Mouse (Mus musculus) heart, embryonic 14.5 days (tissue): ENCODE measurements at regions not wholly inside any gene's neighbourhood (a gene's known extent, or its start where the extent isn't known, plus 50 kb on each side); places are given as distances from the start of the nearest gene placed in this dataset.

Experiments used
- ATAC-seq: fragments of 200-750 bp; cut with Nextera tagmentation; 2 replicates; pipeline ENCODE4 v1.8.0; 2017; ENCODE audit warnings: low read depth, moderate TSS enrichment; ENCODE audit not compliant: insufficient number of reproducible peaks, insufficient read depth, low FRiP score
- H3K27ac ChIP-seq, 2 experiments: fragments of 200-500 bp in 1 of 2; fragments of 300-500 bp in 1 of 2; sonication (generic) in 1 of 2; replicated peaks in 1 of 2; 2 replicates each; pipeline ENCODE4 v1.5.1; 2012 to 2014; ENCODE audit warnings: low read depth in 2 of 2, low read length in 2 of 2, control low read depth in 1 of 2, mild to moderate bottlenecking in 1 of 2, mixed read lengths in 1 of 2; ENCODE audit not compliant: control insufficient read depth in 1 of 2, insufficient read depth in 1 of 2
- H3K27me3 ChIP-seq: fragments of 300-500 bp; sonication (generic); 2 replicates; pipeline ENCODE4 v1.6.1; 2014; ENCODE audit warnings: mild to moderate bottlenecking, low read length, control low read depth; ENCODE audit not compliant: control insufficient read depth, insufficient read depth
- H3K36me3 ChIP-seq: fragments of 300-500 bp; sonication (generic); 2 replicates; pipeline ENCODE4 v1.6.1; 2014; ENCODE audit warnings: mild to moderate bottlenecking, control low read depth, low read length, mixed read lengths; ENCODE audit not compliant: control insufficient read depth, insufficient read depth
- H3K4me1 ChIP-seq, 2 experiments: fragments of 200-500 bp in 1 of 2; fragments of 300-500 bp in 1 of 2; sonication (generic) in 1 of 2; 2 replicates each; pipeline ENCODE4 v1.6.1; 2012 to 2014; ENCODE audit warnings: low read length in 2 of 2, control low read depth in 1 of 2, mixed read lengths in 1 of 2; ENCODE audit not compliant: control insufficient read depth in 2 of 2, insufficient read depth in 2 of 2
- H3K4me2 ChIP-seq: fragments of 300-500 bp; sonication (generic); 2 replicates; pipeline ENCODE4 v1.6.1; 2014; ENCODE audit warnings: mild to moderate bottlenecking, low read length
- H3K4me3 ChIP-seq, 2 experiments: fragments of 200-500 bp in 1 of 2; fragments of 300-500 bp in 1 of 2; sonication (generic) in 1 of 2; 2 replicates each; pipeline ENCODE4 v1.5.1; 2012 to 2014; ENCODE audit warnings: low read length in 2 of 2, mild to moderate bottlenecking in 2 of 2, control low read depth in 1 of 2, low read depth in 1 of 2, moderate library complexity in 1 of 2; ENCODE audit not compliant: control insufficient read depth in 1 of 2, insufficient read depth in 1 of 2
- H3K9ac ChIP-seq: fragments of 300-500 bp; sonication (generic); 2 replicates; pipeline ENCODE4 v1.6.1; 2014; ENCODE audit warnings: mild to moderate bottlenecking, low read length
- H3K9me3 ChIP-seq: fragments of 300-500 bp; sonication (generic); 2 replicates; pipeline ENCODE4 v1.6.1; 2016; ENCODE audit warnings: low read length, control low read depth; ENCODE audit not compliant: control insufficient read depth
- WGBS: fragments of 180-500 bp; shearing (Covaris S2); extraction: QIAGEN DNeasy Blood & Tissue Kit; methylation state at CpG from one replicate; pipeline ENCODE4 v1.1.7; 2014; 5-methylcytosine and 5-hydroxymethylcytosine counted together

DNA sequence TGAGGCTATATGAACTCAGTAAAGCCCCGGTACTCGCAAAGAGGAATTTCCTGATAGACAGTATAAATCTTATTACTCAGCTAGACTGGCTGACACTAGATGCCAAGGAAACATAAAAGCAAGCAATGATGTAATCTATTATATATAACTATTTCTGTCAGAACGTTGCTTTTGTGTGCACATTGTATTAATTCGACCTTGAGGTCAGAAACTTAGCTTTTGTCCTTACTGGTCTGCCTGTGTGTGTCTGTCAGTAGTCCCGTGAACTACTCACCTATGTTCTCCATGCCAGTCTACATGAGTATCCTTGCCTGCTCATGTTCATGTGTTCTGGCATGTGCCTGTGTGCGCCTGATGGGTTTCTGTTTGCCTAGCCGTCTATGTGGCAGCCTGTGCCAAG, 70.5 kb downstream of the Tmx1 start:
- no peak overlapping the region for H3K9ac ChIP-seq
- peaks cover 0 to 2% of the 10 kb centered on the region in 2 experiments; a peak in 1 of 4 replicates for H3K4me1 ChIP-seq
- H3K36me3 ChIP-seq, result no peaks in the 10 kb centered on the region
- 67% methylated on average over 7 of the region's 7 CpGs for WGBS
- H3K4me3 ChIP-seq, result no peak overlapping the region
- H3K27ac ChIP-seq, result no peak overlapping the region
- no peak for ATAC-seq
- H3K27me3 ChIP-seq, result no peaks in the 10 kb centered on the region
- H3K4me2 ChIP-seq, result no peak overlapping the region
- H3K9me3 ChIP-seq, result no peaks in the 10 kb centered on the region

DNA sequence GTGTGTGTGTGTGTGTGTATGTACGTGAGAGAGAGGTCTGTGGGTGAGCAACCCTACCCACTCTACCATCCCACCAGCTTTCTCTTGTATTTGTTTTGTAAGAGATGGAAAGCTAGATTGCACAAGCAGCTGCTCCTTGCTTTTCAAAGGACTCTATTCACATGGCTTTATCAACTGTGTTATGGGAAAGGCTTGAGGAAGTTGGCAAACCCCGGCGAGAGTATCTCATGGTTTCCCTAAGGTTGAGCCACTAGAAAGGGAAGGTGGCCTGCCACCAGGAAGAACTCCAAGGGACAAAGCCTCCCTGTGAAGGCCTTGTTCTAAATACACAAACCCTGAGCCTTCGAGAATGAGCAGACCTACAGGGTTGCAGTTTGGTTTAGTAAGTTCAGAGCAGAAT, 71.8 kb downstream of the Tmx1 start:
- H3K4me3 ChIP-seq, result no peak overlapping the region
- no peaks in the 10 kb centered on the region for H3K27me3 ChIP-seq
- no peak for ATAC-seq
- H3K9me3 ChIP-seq, result no peaks in the 10 kb centered on the region
- H3K9ac ChIP-seq, result no peak overlapping the region
- H3K4me1 ChIP-seq, result peaks cover 0 to 2% of the 10 kb centered on the region in 2 experiments; a peak in 1 of 4 replicates
- no peak overlapping the region for H3K4me2 ChIP-seq
- no peaks in the 10 kb centered on the region for H3K36me3 ChIP-seq
- H3K27ac ChIP-seq, result no peak overlapping the region
- 61% methylated on average over 4 of the region's 4 CpGs for WGBS

DNA sequence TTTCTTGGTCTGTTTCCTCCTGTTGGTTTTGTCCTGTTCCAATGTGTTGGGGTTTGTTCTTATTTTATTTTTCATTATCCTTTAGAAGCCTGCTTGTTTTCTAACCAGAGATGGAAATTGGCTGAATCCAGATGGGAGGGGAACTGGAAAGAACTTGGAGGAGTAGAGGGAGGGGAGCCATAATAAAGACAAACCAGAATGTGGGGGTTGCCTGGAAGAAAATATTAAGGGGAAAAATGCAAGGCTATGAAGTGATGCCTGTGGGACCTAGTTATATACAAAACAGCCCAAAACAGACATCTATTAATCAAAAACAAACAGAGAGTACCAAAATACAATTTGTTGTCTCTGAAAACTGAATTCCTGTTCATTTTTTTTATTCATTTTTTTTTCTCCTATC, 78.8 kb downstream of the Tmx1 start:
- ATAC-seq, result no peak
- Histone ChIP-seq H3K4me2 (no peak overlapping the region), H3K4me1 (peaks cover 0 to 5% of the 10 kb centered on the region in 2 experiments; a peak in 1 of 4 replicates), H3K27ac (no peak overlapping the region), H3K4me3 (no peak overlapping the region), H3K9me3 (no peaks in the 10 kb centered on the region), H3K9ac (no peak overlapping the region), H3K36me3 (no peaks in the 10 kb centered on the region), H3K27me3 (no peaks in the 10 kb centered on the region)

DNA sequence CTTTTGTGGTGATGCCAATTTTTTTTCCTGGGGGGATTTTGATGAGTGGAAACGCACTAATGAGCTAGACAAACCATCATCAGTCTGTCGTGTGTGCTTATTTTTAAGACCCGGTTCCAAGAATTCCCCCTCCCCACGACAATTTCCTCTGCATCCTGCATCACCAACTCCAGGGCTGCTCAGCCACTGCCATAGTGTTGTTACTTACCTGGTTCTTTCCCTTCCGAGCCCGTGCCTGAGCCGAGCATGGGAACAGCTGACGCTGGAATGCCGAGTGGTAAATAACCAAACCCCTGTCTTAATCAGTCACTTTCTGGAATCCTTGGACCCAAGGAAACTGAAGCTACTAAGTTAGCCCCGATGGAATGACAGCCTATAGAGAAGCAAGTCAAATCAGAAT, 79.3 kb downstream of the Tmx1 start:
- H3K27me3 ChIP-seq, result no peaks in the 10 kb centered on the region
- H3K4me2 ChIP-seq, result no peak overlapping the region
- H3K4me1 ChIP-seq, result peaks cover 0 to 5% of the 10 kb centered on the region in 2 experiments; a peak in 1 of 4 replicates
- H3K4me3 ChIP-seq, result no peak overlapping the region
- no peak overlapping the region for H3K27ac ChIP-seq
- no peak overlapping the region for H3K9ac ChIP-seq
- H3K36me3 ChIP-seq, result no peaks in the 10 kb centered on the region
- WGBS, result 78% methylated on average over 10 of the region's 10 CpGs
- no peak for ATAC-seq
- H3K9me3 ChIP-seq, result no peaks in the 10 kb centered on the region

DNA sequence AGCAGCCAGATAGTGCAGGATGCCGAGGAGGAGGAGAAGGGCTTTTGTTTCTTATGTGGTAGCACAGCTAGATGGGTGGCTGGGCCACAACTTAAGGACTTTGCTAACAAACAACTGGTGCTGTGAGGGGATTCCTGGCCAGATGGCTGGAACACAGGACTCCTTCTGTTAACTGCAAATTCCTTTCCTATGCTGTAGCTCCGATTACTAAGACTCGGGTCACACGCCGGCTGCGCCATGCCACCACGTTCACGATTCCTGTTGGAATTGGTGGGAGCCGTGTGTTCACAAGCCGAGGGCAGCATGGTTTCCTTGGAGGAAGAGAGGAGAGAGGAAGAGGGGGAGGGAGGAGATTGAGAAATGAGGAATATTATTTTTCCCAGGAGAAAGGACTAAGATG, 79.9 kb downstream of the Tmx1 start:
- Histone ChIP-seq H3K27me3 (no peaks in the 10 kb centered on the region), H3K4me3 (no peak overlapping the region), H3K4me1 (peaks cover 0 to 5% of the 10 kb centered on the region in 2 experiments; a peak in 1 of 4 replicates), H3K27ac (peak overlapping the region in 1 of 2 experiments; percentile 10; a peak in 1 of 4 replicates), H3K36me3 (no peaks in the 10 kb centered on the region), H3K4me2 (no peak overlapping the region), H3K9me3 (no peaks in the 10 kb centered on the region), H3K9ac (no peak overlapping the region)
- 68% methylated on average over 10 of the region's 10 CpGs for WGBS
- no peak for ATAC-seq

DNA sequence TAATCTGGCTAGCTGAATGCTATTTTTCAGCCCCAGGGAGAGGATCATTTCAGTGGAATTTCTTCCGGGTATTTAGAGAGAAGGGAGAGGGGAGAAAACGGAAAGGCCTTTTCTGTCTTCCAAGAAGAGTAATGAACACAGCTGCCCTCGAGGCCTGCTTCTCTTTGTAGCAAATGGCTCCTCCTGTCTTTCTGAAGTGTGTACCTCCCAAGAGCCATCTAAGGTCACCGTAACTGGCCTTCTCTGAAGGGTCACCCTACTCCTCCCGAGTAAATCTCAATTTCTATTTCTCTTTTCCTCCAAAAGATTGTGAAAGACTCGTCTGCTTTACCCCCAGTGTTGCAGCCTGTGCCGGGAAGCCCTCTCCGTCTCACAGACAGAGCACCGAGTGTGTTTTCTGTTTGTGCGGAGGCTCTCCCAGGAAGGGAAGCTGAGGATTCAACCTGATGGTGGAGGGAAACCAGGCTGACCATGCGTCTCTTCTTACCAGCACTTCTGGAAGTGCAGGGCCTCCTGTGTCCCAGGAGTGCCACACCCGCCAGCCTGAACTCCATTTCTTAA, 80.6 kb downstream of the Tmx1 start:
- Histone ChIP-seq H3K9me3 (no peaks in the 10 kb centered on the region), H3K4me3 (no peak overlapping the region), H3K27me3 (no peaks in the 10 kb centered on the region), H3K36me3 (no peaks in the 10 kb centered on the region), H3K4me1 (peaks cover 0 to 5% of the 10 kb centered on the region in 2 experiments; a peak in 1 of 4 replicates), H3K9ac (no peak overlapping the region), H3K27ac (no peak overlapping the region), H3K4me2 (no peak overlapping the region)
- ATAC-seq, result no peak
- WGBS, result 71% methylated on average over 12 of the region's 12 CpGs

DNA sequence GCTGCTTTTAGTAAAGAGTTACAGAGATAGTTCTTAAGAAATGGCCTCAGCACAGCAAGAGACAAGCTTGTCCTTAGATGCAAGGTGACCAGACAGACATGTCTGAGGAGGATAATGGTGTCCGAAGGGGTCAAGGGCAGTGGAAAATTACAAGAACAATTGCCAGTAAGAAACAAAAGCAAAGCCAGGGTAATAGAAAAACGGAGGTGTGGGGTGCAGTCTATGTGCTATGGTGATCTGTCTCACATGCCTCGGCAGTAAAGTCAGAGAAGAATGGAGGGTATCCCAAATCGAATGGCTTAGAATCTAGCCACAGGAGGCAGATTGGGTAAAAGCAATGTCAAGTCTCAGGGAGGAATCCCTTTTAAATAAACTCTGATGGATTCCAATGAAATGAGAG, 86.2 kb downstream of the Tmx1 start:
- no peak overlapping the region for H3K27ac ChIP-seq
- no peaks in the 10 kb centered on the region for H3K36me3 ChIP-seq
- no peak overlapping the region for H3K4me2 ChIP-seq
- 73% methylated on average over 4 of the region's 4 CpGs for WGBS
- no peaks in the 10 kb centered on the region for H3K27me3 ChIP-seq
- no peak overlapping the region for H3K4me3 ChIP-seq
- peaks cover 8 to 14% of the 10 kb centered on the region in 2 experiments for H3K4me1 ChIP-seq
- H3K9me3 ChIP-seq, result no peaks in the 10 kb centered on the region
- ATAC-seq, result no peak
- no peak overlapping the region for H3K9ac ChIP-seq

DNA sequence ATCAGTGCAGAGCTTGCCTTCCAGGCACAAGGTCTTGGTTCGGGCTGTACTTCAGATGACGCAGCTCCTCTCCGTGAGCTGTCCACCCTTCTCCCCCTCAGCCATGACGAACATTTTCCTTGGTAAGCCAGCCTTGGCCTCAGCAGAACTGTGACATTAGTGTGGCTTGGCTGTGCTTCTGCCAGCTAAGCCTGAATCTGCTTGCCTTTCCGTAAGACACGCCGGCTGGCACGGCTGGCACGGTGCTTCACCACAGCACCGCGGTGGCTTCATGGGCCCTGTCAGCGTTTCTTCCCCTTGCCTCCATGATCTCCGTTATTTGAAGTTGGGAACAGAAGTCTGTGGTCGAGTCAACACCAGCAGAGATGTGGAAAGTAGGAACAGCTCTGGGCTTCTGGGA, 87.0 kb downstream of the Tmx1 start:
- no peaks in the 10 kb centered on the region for H3K27me3 ChIP-seq
- no peak overlapping the region for H3K4me2 ChIP-seq
- WGBS, result 91% methylated on average over 14 of the region's 14 CpGs
- H3K36me3 ChIP-seq, result no peaks in the 10 kb centered on the region
- peaks cover 8 to 17% of the 10 kb centered on the region in 2 experiments for H3K4me1 ChIP-seq
- no peak overlapping the region for H3K9ac ChIP-seq
- H3K9me3 ChIP-seq, result no peaks in the 10 kb centered on the region
- no peak for ATAC-seq
- H3K4me3 ChIP-seq, result no peak overlapping the region
- no peak overlapping the region for H3K27ac ChIP-seq
